18 mouse cellular contexts compared by ENCODE assay signal in the genomic region with DNA sequence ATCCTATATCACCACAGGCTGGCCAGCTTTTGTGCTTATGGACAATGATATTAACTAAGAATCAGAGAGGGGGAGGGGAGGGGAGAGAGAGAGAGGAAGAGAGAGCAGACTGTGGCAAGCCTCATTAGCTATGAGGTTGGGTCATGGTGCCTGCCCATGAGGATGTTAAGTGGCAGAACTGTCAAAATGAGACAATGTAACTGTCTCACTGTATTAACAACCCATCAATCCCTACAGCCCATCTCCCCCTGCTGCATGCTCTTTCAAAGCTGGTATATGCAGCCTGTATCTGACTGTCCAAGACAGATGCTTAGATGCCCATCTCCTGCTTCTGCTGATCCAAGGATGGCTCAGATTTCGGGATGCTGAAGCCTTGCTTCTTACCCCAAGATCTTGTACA.
A peak's percentile ranks its signal among the peaks of the same experiment; 100 is the strongest.
DNase-seq lines count a peak whose midpoint lies in the region; ATAC-seq lines count a peak whose summit lies in the region.
"Had no signal": no experiment of that assay in that cellular context is flagged by ENCODE, and none has a peak within 500 bp of the region (broad histone marks: within the 10 kb centered on the region; RNA-seq: fewer than 3 reads in every experiment).

No protein-coding gene starts in this region.

- WGBS in hindbrain, embryonic 12.5 days, result 83% methylated on average over 1 of the region's 1 CpGs
- 71% methylated on average over 1 of the region's 1 CpGs for WGBS in hindbrain, embryonic 16.5 days

- no peaks in the 10 kb centered on the region for H3K9me3 ChIP-seq in hindbrain, embryonic 12.5 days (replicated peaks)
- H3K9me3 ChIP-seq in hindbrain, embryonic 16.5 days (ENCODE audit: control insufficient read depth, low read length), result no peaks in the 10 kb centered on the region
- H3K9me3 ChIP-seq: embryonic facial prominence, embryonic 10.5 days; embryonic facial prominence, embryonic 12.5 days; forebrain, embryonic 13.5 days; forebrain, embryonic 15.5 days had no signal

- no peaks in the 10 kb centered on the region for H3K4me1 ChIP-seq in hindbrain, embryonic 12.5 days
- H3K4me1 ChIP-seq in hindbrain, embryonic 16.5 days (ENCODE audit: control insufficient read depth, insufficient read depth, low read depth, low read length), result no peaks in the 10 kb centered on the region
- H3K4me1 ChIP-seq: embryonic facial prominence, embryonic 10.5 days; embryonic facial prominence, embryonic 12.5 days; forebrain, embryonic 13.5 days; forebrain, embryonic 15.5 days had no signal

- no peak overlapping the region for H3K27ac ChIP-seq in hindbrain, embryonic 12.5 days
- no peak overlapping the region for H3K27ac ChIP-seq in hindbrain, embryonic 16.5 days (ENCODE audit: low read depth, low read length)
- H3K27ac ChIP-seq: embryonic facial prominence, embryonic 10.5 days; embryonic facial prominence, embryonic 12.5 days; forebrain, embryonic 13.5 days; forebrain, embryonic 15.5 days had no signal

- ATAC-seq in hindbrain, embryonic 12.5 days (ENCODE audit: low FRiP score), result peak; percentile 78
- no peak for ATAC-seq in hindbrain, embryonic 16.5 days
- ATAC-seq: forebrain, embryonic 13.5 days; forebrain, embryonic 15.5 days; forebrain, postnatal 0 days had no signal

- H3K4me2 ChIP-seq in hindbrain, embryonic 12.5 days (replicated peaks), result no peak overlapping the region
- H3K4me2 ChIP-seq in hindbrain, embryonic 16.5 days (ENCODE audit: low read length), result no peak overlapping the region
- H3K4me2 ChIP-seq: embryonic facial prominence, embryonic 12.5 days; forebrain, embryonic 13.5 days; forebrain, embryonic 15.5 days had no signal

- no peaks in the 10 kb centered on the region for H3K27me3 ChIP-seq in hindbrain, embryonic 12.5 days
- H3K27me3 ChIP-seq in hindbrain, embryonic 16.5 days (replicated peaks; ENCODE audit: control insufficient read depth, insufficient read depth, low read length), result no peaks in the 10 kb centered on the region
- H3K27me3 ChIP-seq: embryonic facial prominence, embryonic 12.5 days; forebrain, embryonic 13.5 days; forebrain, embryonic 15.5 days had no signal

- no peaks in the 10 kb centered on the region for H3K36me3 ChIP-seq in hindbrain, embryonic 12.5 days
- H3K36me3 ChIP-seq in hindbrain, embryonic 16.5 days (ENCODE audit: control insufficient read depth, insufficient read depth, low read length), result no peaks in the 10 kb centered on the region
- H3K36me3 ChIP-seq: embryonic facial prominence, embryonic 10.5 days; embryonic facial prominence, embryonic 12.5 days; forebrain, embryonic 15.5 days had no signal

- no peak overlapping the region for H3K4me3 ChIP-seq in hindbrain, embryonic 12.5 days
- H3K4me3 ChIP-seq in hindbrain, embryonic 16.5 days (ENCODE audit: low read length), result no peak overlapping the region
- H3K4me3 ChIP-seq: embryonic facial prominence, embryonic 10.5 days; embryonic facial prominence, embryonic 12.5 days; forebrain, embryonic 13.5 days; forebrain, embryonic 15.5 days had no signal

- H3K9ac ChIP-seq in hindbrain, embryonic 12.5 days, result no peak overlapping the region
- H3K9ac ChIP-seq in hindbrain, embryonic 16.5 days (ENCODE audit: low read depth, low read length), result no peak overlapping the region
- H3K9ac ChIP-seq: embryonic facial prominence, embryonic 12.5 days; forebrain, embryonic 13.5 days; forebrain, embryonic 15.5 days; forebrain, postnatal 0 days had no signal

- peak; percentile 38 for DNase-seq in retina, postnatal 1 day
- DNase-seq in retina, embryonic 14.5 days (ENCODE audit: low spot score), result no peak
- no peak for DNase-seq in kidney, adult 8-10 months
- DNase-seq: adrenal gland, adult 2 months; adrenal gland, postnatal 10 days; adrenal gland, postnatal 25 days; cerebellum, adult 11-12 months; cerebellum, adult 2 months; cerebellum, adult 9-10 months; cerebellum, postnatal 10 days; cerebellum, postnatal 25 days; forebrain, postnatal 0 days had no signal
